Mouse (Mus musculus): ENCODE data around the gene Peli2.

Gene Peli2

GRCm38 (mm10) chr14:48296820-48297219 lies 176.2 kb downstream of the Peli2 start:
- DNase-seq, result no peak

GRCm38 (mm10) chr14:48302471-48303186 lies 182.0 kb downstream of the Peli2 start:
- DNase-seq, result no peak

GRCm38 (mm10) chr14:48303235-48303634 lies 182.6 kb downstream of the Peli2 start:
- DNase-seq, result no peak

- DNase-seq, result no peak
Measured at GRCm38 (mm10) chr14:48303841-48304240, 183.2 kb downstream of the Peli2 start.

- DNase-seq, result no peak
Measured at GRCm38 (mm10) chr14:48313234-48313633, 192.6 kb downstream of the Peli2 start.

GRCm38 (mm10) chr14:48316396-48316795 lies 195.8 kb downstream of the Peli2 start:
- no peak for DNase-seq

GRCm38 (mm10) chr14:48323771-48324459 lies 203.3 kb downstream of the Peli2 start:
- no peak for DNase-seq

GRCm38 (mm10) chr14:48324460-48324850 lies 203.8 kb downstream of the Peli2 start:
- no peak for DNase-seq

- DNase-seq, result no peak
Measured at GRCm38 (mm10) chr14:48327746-48328145, 207.1 kb downstream of the Peli2 start.

GRCm38 (mm10) chr14:48329716-48330365 lies 209.2 kb downstream of the Peli2 start:
- no peak for DNase-seq
